Comparison of ENCODE assay signal across 8 mouse cellular contexts in genomic region chr1:93342648-93343503, GRCm38 (mm10). TPM values are rescaled to one million over a fixed set of nuclear protein-coding genes. Genes with fewer than 3 reads are reported as not detected.
DNase-seq lines count a peak whose midpoint lies in the region; ATAC-seq lines count a peak whose summit lies in the region.

Ppp1r7 (plus strand) TSS chr1:93342854.
Pask (minus strand) TSS chr1:93343482.

- H3K4me3 ChIP-seq in heart, embryonic 10.5 days, result peak within 1 kb of the TSS; percentile 99
- peak within 1 kb of the TSS; percentile 78 for H3K4me3 ChIP-seq in kidney, embryonic 15.5 days (replicated peaks)

- peak; percentile 85 for ATAC-seq in erythroblast, adult 5-6 weeks (replicated peaks; ENCODE audit: low FRiP score, poor library complexity, severe bottlenecking)
- peak; percentile 97 for ATAC-seq in kidney, embryonic 15.5 days (replicated peaks; ENCODE audit: low FRiP score)
- peak; percentile 93 for ATAC-seq in monocyte, adult 5-6 weeks (replicated peaks; ENCODE audit: insufficient number of reproducible peaks, low FRiP score, low TSS enrichment, poor library complexity, severe bottlenecking)

- peak within 1 kb of the TSS; percentile 83 for H3K4me2 ChIP-seq in kidney, embryonic 15.5 days

- H3K9me3 ChIP-seq in heart, embryonic 10.5 days, result no peaks in the 10 kb centered on the region
- no peaks in the 10 kb centered on the region for H3K9me3 ChIP-seq in kidney, embryonic 15.5 days (replicated peaks)

- WGBS in heart, embryonic 10.5 days, result under 1% methylated on average over 63 of the region's 63 CpGs
- under 1% methylated on average over 63 of the region's 63 CpGs for WGBS in kidney, embryonic 15.5 days

- H3K4me1 ChIP-seq in heart, embryonic 10.5 days, result peaks cover 13% of the 10 kb centered on the region; the same call in 1 of the 2 replicates
- H3K4me1 ChIP-seq in kidney, embryonic 15.5 days, result peaks cover 23% of the 10 kb centered on the region

- H3K27me3 ChIP-seq in heart, embryonic 10.5 days (ENCODE audit: insufficient read depth, poor library complexity, severe bottlenecking), result no peaks in the 10 kb centered on the region
- H3K27me3 ChIP-seq in kidney, embryonic 15.5 days, result no peaks in the 10 kb centered on the region

- H3K36me3 ChIP-seq in heart, embryonic 10.5 days, result peaks cover 22% of the 10 kb centered on the region
- peaks cover 18% of the 10 kb centered on the region for H3K36me3 ChIP-seq in kidney, embryonic 15.5 days

- peak; percentile 95 to 96 for DNase-seq in B cell, adult 2 months
- DNase-seq in brain, adult 2 months (ENCODE audit: low read depth, low spot score), result peak; percentile 99
- DNase-seq in heart, embryonic 10.5 days (ENCODE audit: low spot score), result peak; percentile 99
- peak; percentile 94 for DNase-seq in liver
- DNase-seq in spleen, postnatal 4 days (ENCODE audit: low spot score in 2 of 2), result peak; percentile 92 to 95

- peak within 1 kb of the TSS; percentile 94 for H3K27ac ChIP-seq in heart, embryonic 10.5 days
- H3K27ac ChIP-seq in kidney, embryonic 15.5 days, result peak within 1 kb of the TSS; percentile 76

- peak within 1 kb of the TSS; percentile 74 for H3K9ac ChIP-seq in kidney, embryonic 15.5 days

RNA-seq across cellular contexts. Expression of gene Ppp1r7, which starts in this region (rescaled TPM):
- 6.3 and 11.0 TPM in 2 replicates for total RNA-seq in erythroblast, adult 5-6 weeks (2015; ENCODE audit: low replicate concordance)
- total RNA-seq in erythroblast, adult 5-6 weeks (2017; ENCODE audit: low replicate concordance), result 4.9 and 12.3 TPM in 2 replicates
- polyA plus RNA-seq in heart, embryonic 10.5 days (2016; fragmentation: Nextera tagmentation; extraction: Ambion mirVana), result 60.5 and 68.1 TPM in 2 replicates
- 62.5 and 68.0 TPM in 2 replicates for polyA plus RNA-seq in kidney, embryonic 15.5 days (2015; fragmentation: Nextera tagmentation; extraction: Ambion mirVana)
- 21.3 to 35.6 TPM (median 28.6 TPM) in 3 replicates for total RNA-seq in monocyte, adult 5-6 weeks (2017)

RNA-seq across cellular contexts. Expression of gene Pask, which starts in this region (rescaled TPM):
- 6.5 and 11.0 TPM in 2 replicates for total RNA-seq in erythroblast, adult 5-6 weeks (2015; ENCODE audit: low replicate concordance)
- 13.1 and 14.6 TPM in 2 replicates for total RNA-seq in erythroblast, adult 5-6 weeks (2017; ENCODE audit: low replicate concordance)
- 11.9 and 15.0 TPM in 2 replicates for polyA plus RNA-seq in heart, embryonic 10.5 days (2016; fragmentation: Nextera tagmentation; extraction: Ambion mirVana)
- 15.9 and 17.4 TPM in 2 replicates for polyA plus RNA-seq in kidney, embryonic 15.5 days (2015; fragmentation: Nextera tagmentation; extraction: Ambion mirVana)
- total RNA-seq in monocyte, adult 5-6 weeks (2017), result 0.85 to 1.6 TPM in 2 of 3 replicates, not detected in the other

Comparison
In these comparisons a context has a peak if more than half of its experiments do, and no peak if none do; other contexts are left out.
1. Peak in every context shown above with its lines: DNase-seq, ATAC-seq, H3K4me3 ChIP-seq and H3K27ac ChIP-seq.